Mouse (Mus musculus): ENCODE data around the gene Fzd4.

Fzd4 gene

GRCm38 (mm10) chr7:89404081-89404733, at the start of gene Fzd4, which contains the start of gene Tmem135:
Fzd4 (plus strand) TSS chr7:89404355.
Tmem135 (minus strand) TSS chr7:89404222.
- peak; percentile 97 for DNase-seq (ENCODE audit: low read depth, low spot score)

- DNase-seq (ENCODE audit: low read depth, low spot score), result no peak
Observed at GRCm38 (mm10) chr7:89355519-89356255, 48.5 kb upstream of the Fzd4 start.

DNA sequence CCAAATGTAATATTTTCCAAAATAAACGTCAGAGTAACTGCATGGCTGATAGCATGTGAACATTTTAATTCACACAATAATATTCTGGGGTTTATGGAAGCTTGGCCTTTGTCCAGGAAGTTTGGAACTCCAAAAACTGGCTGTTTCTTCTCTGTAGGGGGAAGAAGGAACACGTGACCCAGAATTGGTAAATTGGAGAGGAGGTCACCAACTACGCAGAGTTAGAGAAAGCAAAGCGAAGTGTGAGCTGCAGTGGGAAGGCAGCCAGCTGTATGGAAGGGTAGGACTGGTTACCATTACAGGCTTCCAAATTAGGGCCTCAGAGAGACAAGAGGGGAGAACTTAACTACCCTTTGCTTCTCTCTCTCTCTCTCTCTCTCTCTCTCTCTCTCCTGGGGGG, 47.8 kb upstream of the Fzd4 start:
- DNase-seq (ENCODE audit: low read depth, low spot score), result no peak

- no peak for DNase-seq (ENCODE audit: low read depth, low spot score)
Observed at GRCm38 (mm10) chr7:89363975-89364374, 40.2 kb upstream of the Fzd4 start.

GRCm38 (mm10) chr7:89365135-89365880, 38.8 kb upstream of the Fzd4 start:
- no peak for DNase-seq (ENCODE audit: low read depth, low spot score)

GRCm38 (mm10) chr7:89367643-89368042, 36.5 kb upstream of the Fzd4 start:
- DNase-seq (ENCODE audit: low read depth, low spot score), result no peak

DNA sequence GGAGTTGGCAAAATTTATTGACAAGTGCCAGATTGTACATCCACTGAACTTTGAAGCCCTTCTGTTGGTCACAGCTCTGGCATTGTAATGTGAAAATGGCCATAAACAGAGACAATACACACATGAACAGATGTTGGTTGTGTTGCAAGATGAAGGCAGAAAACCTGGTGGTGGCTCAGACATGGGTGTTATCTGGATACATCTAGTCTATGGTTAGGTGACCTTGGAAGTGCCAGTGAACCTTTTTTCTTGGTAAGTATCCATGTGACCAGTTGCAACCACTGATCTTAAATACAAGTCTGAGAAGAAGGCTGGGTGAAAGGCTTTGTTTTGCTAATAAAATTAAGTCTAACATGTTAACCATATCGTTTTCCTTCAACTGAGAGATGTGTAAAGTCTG, 34.1 kb upstream of the Fzd4 start:
- no peak for DNase-seq (ENCODE audit: low read depth, low spot score)

GRCm38 (mm10) chr7:89370917-89371316, 33.2 kb upstream of the Fzd4 start:
- no peak for DNase-seq (ENCODE audit: low read depth, low spot score)

DNA sequence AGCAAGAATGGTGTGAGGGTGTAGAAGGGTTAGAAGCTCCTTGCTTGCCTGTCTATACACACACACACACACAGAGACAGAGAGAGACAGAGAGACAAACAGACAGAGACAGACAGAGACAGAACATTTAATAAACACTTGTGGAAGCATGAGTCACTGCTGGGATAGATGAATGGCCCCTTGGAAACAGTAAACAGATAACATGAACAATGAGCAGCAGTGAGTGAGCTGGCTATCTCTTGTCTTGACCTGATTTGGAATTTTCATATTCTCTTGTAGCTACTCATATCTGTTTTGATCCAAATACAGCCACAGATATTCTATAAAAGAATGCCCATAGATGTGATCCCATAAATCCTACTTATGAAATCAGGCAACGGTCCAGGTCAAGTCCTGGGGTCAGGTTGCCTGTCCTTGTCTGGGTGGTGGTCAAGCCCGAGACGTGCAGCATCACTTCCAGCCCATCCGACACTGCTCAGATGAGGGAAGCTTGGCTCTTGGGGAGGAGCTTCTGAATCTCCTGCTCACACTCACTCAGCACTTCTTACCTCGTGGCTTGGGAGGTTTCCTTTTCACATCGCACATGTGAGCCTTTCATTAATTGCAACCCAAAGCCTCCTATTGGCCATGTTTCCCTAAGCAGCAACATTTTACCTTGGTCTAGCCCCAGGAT, 32.4 kb upstream of the Fzd4 start:
- DNase-seq (ENCODE audit: low read depth, low spot score), result no peak

- DNase-seq (ENCODE audit: low read depth, low spot score), result no peak
Observed at GRCm38 (mm10) chr7:89380935-89381705, 23.0 kb upstream of the Fzd4 start.

DNA sequence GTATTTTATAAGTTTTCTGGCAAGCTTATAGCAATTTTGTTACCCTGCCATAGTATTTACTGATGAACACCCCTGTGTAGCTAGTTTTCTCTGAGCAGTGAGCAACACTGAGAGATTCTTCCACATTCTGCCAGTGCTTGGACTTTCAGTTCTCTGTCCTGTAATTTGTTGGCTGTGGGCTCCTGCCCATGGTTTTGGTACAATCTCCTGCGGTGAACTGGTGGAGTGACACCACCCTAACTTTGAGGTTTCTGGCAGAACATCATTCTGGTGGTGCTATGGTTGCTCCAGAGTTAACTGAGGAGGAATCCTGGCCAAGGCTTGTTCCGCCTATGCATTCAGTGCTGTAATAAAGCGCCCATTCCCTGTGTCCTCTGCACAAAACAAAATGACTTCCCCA, 21.3 kb upstream of the Fzd4 start:
- DNase-seq (ENCODE audit: low read depth, low spot score), result no peak

DNA sequence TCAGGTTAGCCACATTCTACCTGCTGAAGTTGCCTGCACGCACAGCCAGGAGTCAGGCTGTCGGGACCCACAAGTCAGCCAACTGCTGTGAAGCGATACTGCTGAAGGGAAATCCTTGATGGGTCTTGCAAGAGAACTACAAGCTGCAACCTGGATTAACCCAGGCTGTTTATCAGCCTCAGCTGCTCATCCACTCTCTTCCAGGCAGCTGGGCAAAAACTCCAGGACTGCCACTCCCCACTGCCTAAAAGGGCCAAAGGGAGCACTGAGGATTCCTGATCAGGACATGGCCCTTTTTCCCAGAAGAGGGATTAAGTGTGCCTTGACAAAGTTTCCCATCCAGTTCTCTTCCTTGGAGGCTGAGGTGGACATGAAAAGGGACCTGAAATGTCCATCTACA, 15.2 kb upstream of the Fzd4 start:
- peak; percentile 58 for DNase-seq (ENCODE audit: low read depth, low spot score)

DNA sequence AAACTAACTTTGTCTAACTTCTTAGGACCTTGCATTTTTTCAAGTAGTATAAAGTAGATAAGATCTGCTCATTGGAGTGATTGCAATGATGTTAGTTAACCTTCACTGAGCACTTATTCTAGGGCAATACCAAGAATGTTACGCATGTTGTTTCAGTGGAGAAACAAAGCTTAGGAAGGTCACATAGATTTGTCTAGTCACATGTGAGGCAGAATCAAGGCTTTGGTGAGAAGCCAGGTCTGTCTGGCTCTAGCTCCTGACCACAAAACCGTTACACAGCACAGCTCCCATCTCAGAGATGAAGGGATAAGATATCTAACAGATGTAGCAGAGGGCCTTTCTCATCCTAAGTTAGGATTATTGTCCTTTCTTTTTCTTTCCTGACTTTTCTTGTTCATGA, 13.5 kb upstream of the Fzd4 start:
- DNase-seq (ENCODE audit: low read depth, low spot score), result no peak

GRCm38 (mm10) chr7:89391281-89391680, 12.9 kb upstream of the Fzd4 start:
- DNase-seq (ENCODE audit: low read depth, low spot score), result no peak

GRCm38 (mm10) chr7:89391831-89392230, 12.3 kb upstream of the Fzd4 start:
- DNase-seq (ENCODE audit: low read depth, low spot score), result no peak

- no peak for DNase-seq (ENCODE audit: low read depth, low spot score)
Observed at GRCm38 (mm10) chr7:89392388-89392787, 11.8 kb upstream of the Fzd4 start.

- no peak for DNase-seq (ENCODE audit: low read depth, low spot score)
Observed at GRCm38 (mm10) chr7:89392825-89393224, 11.3 kb upstream of the Fzd4 start.

GRCm38 (mm10) chr7:89395399-89395798, 8.8 kb upstream of the Fzd4 start:
- DNase-seq (ENCODE audit: low read depth, low spot score), result no peak

GRCm38 (mm10) chr7:89396386-89396785, 7.8 kb upstream of the Fzd4 start:
- no peak for DNase-seq (ENCODE audit: low read depth, low spot score)

GRCm38 (mm10) chr7:89397837-89398534, 6.2 kb upstream of the Fzd4 start:
- no peak for DNase-seq (ENCODE audit: low read depth, low spot score)

- DNase-seq (ENCODE audit: low read depth, low spot score), result no peak
Observed at GRCm38 (mm10) chr7:89400721-89401120, 3.4 kb upstream of the Fzd4 start.
